Mouse (Mus musculus) heart, embryonic 12.5 days (tissue): ENCODE results near the gene Bnc1. TPM values are rescaled to one million over a fixed set of nuclear protein-coding genes. Genes with fewer than 3 reads are reported as not detected.

Source experiments
- ATAC-seq: fragments of 200-750 bp; cut with Nextera tagmentation; 2 replicates; pipeline ENCODE4 v1.8.0; 2017; ENCODE audit warnings: moderate TSS enrichment, moderate library complexity; ENCODE audit not compliant: insufficient number of reproducible peaks, low FRiP score
- H3K27ac ChIP-seq: fragments of 300-500 bp; sonication (generic); 2 replicates; pipeline ENCODE4 v1.5.1; 2016; ENCODE audit warnings: mild to moderate bottlenecking, moderate library complexity; ENCODE audit not compliant: poor library complexity, severe bottlenecking
- H3K27me3 ChIP-seq: fragments of 300-500 bp; sonication (generic); replicated peaks from 2 replicates; pipeline ENCODE4 v1.6.1; 2016; ENCODE audit warnings: mild to moderate bottlenecking, moderate library complexity
- H3K36me3 ChIP-seq: fragments of 300-500 bp; sonication (generic); 2 replicates; pipeline ENCODE4 v1.6.1; 2016; ENCODE audit warnings: mild to moderate bottlenecking, moderate library complexity
- H3K4me1 ChIP-seq: fragments of 300-500 bp; sonication (generic); replicated peaks from 2 replicates; pipeline ENCODE4 v1.6.1; 2016; ENCODE audit warnings: mild to moderate bottlenecking
- H3K4me2 ChIP-seq: fragments of 300-500 bp; sonication (generic); 2 replicates; pipeline ENCODE4 v1.6.1; 2016; ENCODE audit warnings: mild to moderate bottlenecking, moderate library complexity
- H3K4me3 ChIP-seq: fragments of 300-500 bp; sonication (generic); 2 replicates; pipeline ENCODE4 v1.5.1; 2016; ENCODE audit warnings: mild to moderate bottlenecking
- H3K9ac ChIP-seq: fragments of 300-500 bp; sonication (generic); 2 replicates; pipeline ENCODE4 v1.6.1; 2016; ENCODE audit warnings: mild to moderate bottlenecking, moderate library complexity
- H3K9me3 ChIP-seq: fragments of 300-500 bp; sonication (generic); replicated peaks from 2 replicates; pipeline ENCODE4 v1.6.1; 2016; ENCODE audit warnings: mild to moderate bottlenecking, moderate library complexity
- WGBS: fragments of 180-500 bp; shearing (Covaris S2); methylation state at CpG from one replicate; pipeline ENCODE4 v1.1.7; 2016; 5-methylcytosine and 5-hydroxymethylcytosine counted together
- polyA plus RNA-seq: library from polyadenylated mRNA; unstranded; fragments of >200 nt; fragmentation: Nextera tagmentation; extraction: Ambion mirVana; gene quantifications from 2 replicates; pipeline ENCODE4 v1.2.1, GENCODE M21; 2016

Bnc1 gene
- polyA plus RNA-seq, 1 experiment from 2014 or later = 9.6 TPM

DNA sequence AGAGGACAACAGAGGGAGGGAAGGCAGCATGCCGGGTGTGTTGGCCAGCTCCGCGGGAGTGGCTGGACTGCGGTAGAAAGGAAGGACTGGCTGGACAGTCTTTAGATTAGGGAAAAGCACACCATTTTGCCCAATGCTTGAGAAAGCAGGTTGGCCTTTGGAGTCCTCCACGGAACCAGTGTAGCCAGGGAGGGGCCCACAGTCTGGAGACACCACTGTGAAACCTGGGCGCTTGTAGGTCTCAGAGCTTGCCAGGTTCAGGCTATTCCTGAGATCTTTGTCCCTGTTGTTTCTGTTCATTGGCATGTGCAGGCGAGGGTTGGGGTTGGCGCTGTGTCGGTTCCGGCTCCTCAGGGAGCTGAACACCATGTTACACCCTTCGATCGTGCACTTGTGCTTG is 18.2 kb downstream of the Bnc1 start:
- no peaks in the 10 kb centered on the region for H3K9me3 ChIP-seq
- H3K4me1 ChIP-seq = no peaks in the 10 kb centered on the region
- no peak overlapping the region for H3K9ac ChIP-seq
- H3K27ac ChIP-seq = no peak overlapping the region
- H3K27me3 ChIP-seq = peaks cover 11% of the 10 kb centered on the region
- WGBS = 81% methylated on average over 12 of the region's 12 CpGs
- H3K36me3 ChIP-seq = no peaks in the 10 kb centered on the region
- no peak for ATAC-seq
- no peak overlapping the region for H3K4me2 ChIP-seq
- no peak overlapping the region for H3K4me3 ChIP-seq

DNA sequence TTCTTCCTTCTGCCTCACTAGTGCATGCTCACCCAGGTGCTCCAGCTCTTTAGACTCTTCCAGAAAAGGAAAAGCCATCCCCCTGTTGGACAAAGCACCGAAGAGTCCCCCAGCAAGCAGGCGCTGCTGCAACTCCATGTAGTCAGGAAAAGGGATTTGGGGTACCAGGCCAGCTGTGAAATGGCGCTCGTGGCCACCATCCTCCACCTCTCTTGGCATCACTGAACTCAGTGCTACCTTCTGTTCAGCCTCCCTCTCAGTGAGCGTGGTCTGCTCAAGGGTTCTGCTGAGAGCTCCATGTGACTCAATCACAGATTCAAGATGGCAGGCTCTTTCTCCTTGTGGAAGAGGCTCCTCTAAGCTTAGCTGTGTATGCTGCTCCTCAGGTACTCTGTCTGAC is 18.8 kb downstream of the Bnc1 start:
- H3K4me3 ChIP-seq = no peak overlapping the region
- H3K36me3 ChIP-seq = no peaks in the 10 kb centered on the region
- H3K27ac ChIP-seq = no peak overlapping the region
- no peaks in the 10 kb centered on the region for H3K9me3 ChIP-seq
- H3K4me2 ChIP-seq = no peak overlapping the region
- WGBS = 84% methylated on average over 5 of the region's 5 CpGs
- H3K27me3 ChIP-seq = peaks cover 11% of the 10 kb centered on the region
- H3K4me1 ChIP-seq = no peaks in the 10 kb centered on the region
- ATAC-seq = no peak
- H3K9ac ChIP-seq = no peak overlapping the region

DNA sequence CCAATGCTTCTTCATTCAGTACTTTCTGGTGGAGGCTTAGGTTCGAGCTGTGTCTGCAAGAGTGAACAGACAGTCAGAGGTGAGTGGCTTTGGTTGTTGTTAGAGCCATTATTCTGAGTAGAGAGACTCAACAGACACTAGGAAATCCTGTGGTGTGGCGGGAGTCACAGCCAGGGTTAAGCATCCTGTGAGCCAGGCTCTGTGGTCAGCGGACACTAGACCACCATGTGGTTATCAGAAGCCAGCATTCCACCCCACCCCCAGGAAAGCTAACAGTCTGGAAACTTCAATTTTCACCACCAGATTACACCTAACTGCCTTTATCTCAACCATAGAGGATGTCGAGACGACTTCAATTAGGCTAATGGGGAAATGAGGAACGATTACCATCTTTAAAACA is 23.1 kb downstream of the Bnc1 start:
- Histone ChIP-seq H3K27ac (no peak overlapping the region), H3K4me3 (no peak overlapping the region), H3K9ac (no peak overlapping the region), H3K36me3 (no peaks in the 10 kb centered on the region), H3K4me1 (no peaks in the 10 kb centered on the region), H3K4me2 (no peak overlapping the region), H3K27me3 (peaks cover 11% of the 10 kb centered on the region), H3K9me3 (no peaks in the 10 kb centered on the region)
- WGBS = 35% methylated on average over 6 of the region's 6 CpGs
- no peak for ATAC-seq

DNA sequence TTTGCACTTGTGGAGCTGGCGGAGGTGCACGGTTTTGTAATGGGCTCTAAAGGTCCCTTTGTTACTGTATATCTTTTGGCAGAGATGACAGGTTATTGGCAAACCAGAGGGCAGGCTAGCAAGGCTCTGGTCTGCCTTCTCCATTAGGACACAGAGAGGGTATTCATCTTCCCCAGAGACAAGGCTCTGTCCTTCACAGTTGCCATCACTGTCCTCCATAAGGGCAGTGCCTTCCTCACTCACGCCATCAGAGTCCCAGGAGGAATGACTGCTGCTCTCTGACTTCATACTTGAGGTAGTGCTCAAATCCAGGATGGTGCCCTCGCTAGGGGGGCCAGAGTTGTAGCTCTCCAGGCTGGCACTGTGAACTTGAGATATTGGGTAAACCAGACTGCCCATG is 23.6 kb downstream of the Bnc1 start:
- H3K27ac ChIP-seq = no peak overlapping the region
- ATAC-seq = no peak
- WGBS = 73% methylated on average over 4 of the region's 4 CpGs
- no peak overlapping the region for H3K4me3 ChIP-seq
- H3K4me2 ChIP-seq = no peak overlapping the region
- no peaks in the 10 kb centered on the region for H3K36me3 ChIP-seq
- H3K27me3 ChIP-seq = peaks cover 11% of the 10 kb centered on the region
- H3K9me3 ChIP-seq = no peaks in the 10 kb centered on the region
- H3K9ac ChIP-seq = no peak overlapping the region
- H3K4me1 ChIP-seq = no peaks in the 10 kb centered on the region

DNA sequence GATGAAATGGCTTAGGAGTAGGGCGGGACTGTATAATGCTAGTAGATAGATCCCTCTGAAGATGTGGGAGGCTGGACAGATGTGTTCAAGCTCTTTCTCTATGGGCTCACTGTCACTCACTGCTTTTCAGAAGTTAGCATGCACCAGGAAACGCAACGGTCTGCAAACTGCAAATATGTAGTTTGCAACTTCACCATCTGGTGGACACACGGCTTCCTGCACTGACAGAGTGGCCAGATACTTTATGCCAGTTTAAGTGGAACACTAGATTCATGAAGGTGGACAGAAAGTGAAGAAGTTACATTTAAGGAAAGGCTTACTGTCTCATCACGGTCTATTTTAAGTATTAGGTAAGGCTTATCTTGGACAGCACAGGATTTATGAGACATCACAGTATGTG is 25.9 kb downstream of the Bnc1 start:
- ATAC-seq = no peak
- Histone ChIP-seq H3K27ac (no peak overlapping the region), H3K4me1 (no peaks in the 10 kb centered on the region), H3K36me3 (no peaks in the 10 kb centered on the region), H3K4me3 (no peak overlapping the region), H3K9ac (no peak overlapping the region), H3K27me3 (0 out of 2 replicates have a peak, but pooled peaks cover 5% of the 10 kb centered on the region), H3K4me2 (no peak overlapping the region), H3K9me3 (no peaks in the 10 kb centered on the region)
- WGBS = 80% methylated on average over 5 of the region's 5 CpGs

DNA sequence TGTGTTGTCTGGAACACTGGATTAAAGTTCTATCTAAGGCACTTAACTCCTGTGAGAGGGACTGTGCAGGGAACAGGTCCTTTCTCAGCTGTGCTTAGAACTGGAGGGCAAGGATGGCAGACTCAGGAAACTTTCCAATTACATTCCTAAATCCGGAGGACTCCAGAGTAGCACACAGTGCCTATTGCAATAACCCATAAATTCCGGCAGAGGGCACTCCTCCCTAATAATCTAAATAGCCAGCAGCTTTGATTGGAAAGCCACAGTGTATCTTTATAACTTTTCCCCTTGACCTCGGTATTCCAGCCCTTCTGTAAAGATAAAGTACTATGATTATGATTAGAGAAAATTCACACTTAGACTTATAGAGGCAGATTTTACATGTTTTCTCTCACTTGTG is 32.4 kb downstream of the Bnc1 start:
- peaks cover 10% of the 10 kb centered on the region; the same call in 1 of the 2 replicates for H3K27me3 ChIP-seq
- H3K4me1 ChIP-seq = no peaks in the 10 kb centered on the region
- H3K36me3 ChIP-seq = no peaks in the 10 kb centered on the region
- no peak for ATAC-seq
- no peak overlapping the region for H3K4me2 ChIP-seq
- no peak overlapping the region for H3K4me3 ChIP-seq
- WGBS = 4% methylated on average over 3 of the region's 3 CpGs
- H3K27ac ChIP-seq = no peak overlapping the region
- H3K9ac ChIP-seq = no peak overlapping the region
- H3K9me3 ChIP-seq = no peaks in the 10 kb centered on the region

DNA sequence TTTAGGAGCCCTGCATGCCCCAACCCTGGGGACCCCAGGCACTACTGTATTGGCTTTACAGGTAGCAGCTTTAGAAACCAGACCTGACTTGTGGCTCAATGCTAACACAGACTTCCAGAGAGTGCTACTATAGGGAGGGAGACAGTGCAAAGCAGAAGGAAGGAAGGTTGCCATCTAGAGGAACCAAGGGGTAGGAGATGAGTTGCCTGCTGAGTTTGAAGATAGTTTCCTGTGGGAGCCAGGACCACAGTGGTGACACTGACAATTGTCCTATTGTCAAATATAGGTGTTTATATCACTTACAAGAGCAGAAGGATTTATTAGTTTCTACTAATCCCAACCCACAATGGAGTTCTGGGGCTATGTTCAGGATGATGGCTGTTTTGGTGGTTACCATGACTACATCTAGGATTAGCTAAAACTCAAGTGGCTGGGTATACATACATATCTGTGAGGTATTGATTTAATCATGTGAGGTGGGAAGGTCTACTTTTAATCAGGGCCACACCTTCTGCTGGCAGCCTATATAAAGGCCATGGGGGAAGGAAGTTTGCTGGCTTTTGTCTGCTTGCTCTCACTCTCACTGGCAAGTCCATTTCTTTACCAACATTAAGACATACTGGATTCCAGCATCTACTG is 37.8 kb downstream of the Bnc1 start:
- no peak overlapping the region for H3K27ac ChIP-seq
- H3K9ac ChIP-seq = no peak overlapping the region
- H3K27me3 ChIP-seq = peaks cover 10% of the 10 kb centered on the region; the same call in 1 of the 2 replicates
- H3K4me1 ChIP-seq = no peaks in the 10 kb centered on the region
- no peak overlapping the region for H3K4me3 ChIP-seq
- no peak; the same call in 1 of the 2 replicates for ATAC-seq
- H3K36me3 ChIP-seq = no peaks in the 10 kb centered on the region
- H3K9me3 ChIP-seq = no peaks in the 10 kb centered on the region
- H3K4me2 ChIP-seq = no peak overlapping the region

DNA sequence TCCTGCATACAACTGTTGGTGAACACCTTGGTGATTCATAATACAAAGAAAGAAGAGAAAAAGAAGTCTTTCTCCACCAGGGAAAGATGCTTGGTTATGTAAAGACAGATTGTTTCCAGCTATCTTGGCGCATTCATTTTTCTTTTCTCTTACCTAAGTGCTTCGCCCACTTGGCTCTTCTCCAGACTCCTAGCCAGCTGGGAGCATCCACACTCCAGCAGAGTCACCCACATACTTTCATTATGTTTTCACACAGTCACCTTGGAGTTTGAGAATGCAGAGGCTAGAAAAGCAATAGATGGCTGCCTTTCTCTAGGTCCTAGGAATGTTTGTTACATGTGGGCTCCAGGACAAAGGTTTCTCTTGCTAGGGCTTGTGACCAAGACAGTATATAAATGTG is 41.6 kb downstream of the Bnc1 start:
- no peaks in the 10 kb centered on the region for H3K36me3 ChIP-seq
- no peaks in the 10 kb centered on the region for H3K4me1 ChIP-seq
- H3K4me2 ChIP-seq = no peak overlapping the region
- H3K27ac ChIP-seq = no peak overlapping the region
- no peaks in the 10 kb centered on the region for H3K9me3 ChIP-seq
- no peak for ATAC-seq
- 77% methylated on average over 2 of the region's 2 CpGs for WGBS
- no peak overlapping the region for H3K9ac ChIP-seq
- no peak overlapping the region for H3K4me3 ChIP-seq
- H3K27me3 ChIP-seq = no peaks in the 10 kb centered on the region

DNA sequence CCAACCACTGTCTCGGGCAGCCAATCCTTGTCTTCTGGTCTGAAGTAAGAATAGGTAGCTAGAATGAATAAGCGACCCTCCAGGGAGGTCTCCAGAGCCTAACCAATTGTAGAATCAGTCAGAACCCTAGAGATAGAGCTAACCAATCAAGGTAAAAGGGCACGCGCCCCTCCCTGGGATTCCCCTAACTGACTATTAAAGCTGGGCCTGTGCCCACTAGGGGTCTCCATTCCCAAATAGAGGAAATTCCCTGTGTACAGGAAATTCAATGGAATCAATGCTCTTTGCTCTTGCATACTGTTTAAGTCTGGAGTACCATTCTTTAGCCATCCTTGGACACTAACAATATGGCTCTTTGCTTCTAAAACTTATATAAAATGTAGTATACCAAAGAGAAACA is 46.7 kb downstream of the Bnc1 start:
- 22% methylated on average over 4 of the region's 4 CpGs for WGBS
- Histone ChIP-seq H3K4me3 (no peak overlapping the region), H3K4me1 (no peaks in the 10 kb centered on the region), H3K27ac (no peak overlapping the region), H3K4me2 (peak overlapping the region; percentile 23; the same call in 1 of the 2 replicates), H3K9ac (no peak overlapping the region), H3K9me3 (no peaks in the 10 kb centered on the region), H3K36me3 (no peaks in the 10 kb centered on the region), H3K27me3 (no peaks in the 10 kb centered on the region)
- ATAC-seq = no peak

DNA sequence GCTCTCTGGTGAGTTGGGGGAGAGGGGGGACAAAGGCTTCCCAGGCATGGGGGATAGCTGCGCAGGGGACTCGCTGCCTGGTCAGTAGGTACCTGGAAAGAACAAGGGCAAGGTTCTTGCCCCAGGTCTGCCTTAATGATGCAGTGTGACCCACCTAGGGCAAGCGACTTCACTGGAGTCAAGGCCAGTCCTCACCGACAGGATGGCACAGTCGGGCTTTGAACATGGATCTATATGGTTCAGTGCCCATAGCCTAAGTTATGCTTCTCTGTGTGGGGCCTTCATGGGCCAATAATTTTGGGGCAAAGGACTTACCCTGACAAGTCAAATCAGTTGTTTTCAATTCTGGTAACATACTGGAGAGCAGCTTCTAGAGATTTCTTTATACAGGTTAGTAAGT is 57.3 kb downstream of the Bnc1 start:
- H3K27me3 ChIP-seq = peaks cover 18% of the 10 kb centered on the region
- 10% methylated on average over 5 of the region's 5 CpGs for WGBS
- no peaks in the 10 kb centered on the region for H3K9me3 ChIP-seq
- ATAC-seq = no peak
- peak overlapping the region; percentile 83 for H3K9ac ChIP-seq
- peaks cover 8% of the 10 kb centered on the region; the same call in 1 of the 2 replicates for H3K4me1 ChIP-seq
- H3K36me3 ChIP-seq = no peaks in the 10 kb centered on the region
- H3K27ac ChIP-seq = no peak overlapping the region
- H3K4me2 ChIP-seq = peak overlapping the region; percentile 84
- H3K4me3 ChIP-seq = peak overlapping the region; percentile 68

DNA sequence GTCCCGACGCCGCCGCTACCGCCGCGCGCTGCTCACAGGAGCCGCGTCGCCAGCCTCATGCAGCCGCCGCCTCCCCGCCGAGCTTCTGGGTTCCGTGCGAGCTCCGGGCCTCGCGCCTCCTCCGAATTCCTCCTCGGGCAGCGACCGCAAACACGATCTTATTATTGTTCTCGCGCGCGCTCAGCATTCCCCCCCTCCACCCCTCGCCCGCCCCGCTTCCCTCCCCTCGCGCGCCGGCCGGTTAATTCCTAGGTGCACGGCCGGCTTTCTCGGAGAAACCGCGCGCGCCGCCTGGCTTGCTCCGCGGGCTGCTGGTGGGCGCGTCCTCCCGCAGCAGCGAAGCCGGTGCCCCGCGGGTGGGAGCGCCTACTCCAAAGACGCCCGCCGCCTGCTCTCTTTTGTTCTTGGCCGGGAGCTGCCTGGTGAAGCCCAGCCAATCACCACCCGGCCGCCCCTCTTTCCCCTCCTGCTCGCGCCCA is 57.8 kb downstream of the Bnc1 start, which contains the start of gene Hdgfl3:
TSS of gene Hdgfl3 (minus strand) at position 207 of the 479 bp plus-strand sequence.
- H3K27me3 ChIP-seq = peaks cover 18% of the 10 kb centered on the region
- no peaks in the 10 kb centered on the region for H3K9me3 ChIP-seq
- H3K9ac ChIP-seq = peak within 1 kb of the TSS; percentile 83
- H3K4me1 ChIP-seq = peaks cover 8% of the 10 kb centered on the region; the same call in 1 of the 2 replicates
- peak within 1 kb of the TSS; percentile 29 for H3K27ac ChIP-seq
- no peaks in the 10 kb centered on the region for H3K36me3 ChIP-seq
- peak; percentile 77 for ATAC-seq
- H3K4me3 ChIP-seq = peak within 1 kb of the TSS; percentile 68
- peak within 1 kb of the TSS; percentile 84 for H3K4me2 ChIP-seq
- under 1% methylated on average over 57 of the region's 63 CpGs for WGBS
